Mouse (Mus musculus) T-helper 17 cell (primary cell): ENCODE measurements around the gene Gkn2.

ENCODE experiments used
- in situ Hi-C, 2 experiments: fragments of 300-600 bp; cut with MboI, MseI; formaldehyde crosslinking; loops; 1 replicate in 1 of 2; 2 replicates in 1 of 2; pipeline ENCODE4 v1.15.1; 2025; ENCODE audit warnings: high pct_unique_total_duplicates in 2 of 2

Gene Gkn2

DNA sequence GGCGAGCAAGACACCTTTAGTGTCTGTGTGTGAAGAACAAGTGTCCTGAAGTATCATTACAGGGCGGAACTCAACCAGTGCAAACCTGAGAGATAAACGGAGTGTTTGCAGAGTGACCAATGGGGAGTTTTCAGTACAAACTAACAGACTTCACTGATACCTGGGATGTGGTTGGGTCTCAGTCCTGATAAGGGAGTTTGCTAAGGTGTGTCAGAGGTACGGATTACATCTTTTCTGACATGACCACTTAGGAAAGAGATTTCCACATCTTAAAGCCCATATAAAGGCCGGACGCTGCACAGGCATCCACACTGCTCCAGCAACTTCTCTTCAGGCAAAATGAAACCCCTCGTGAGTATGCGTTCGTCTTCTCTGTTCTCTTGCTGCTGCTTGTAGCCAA, at the start of gene Gkn2:
Gene Gkn2, plus strand, starts transcription at position 301 of the 400 bp plus-strand sequence.
- in situ Hi-C loops = no loop called here

DNA sequence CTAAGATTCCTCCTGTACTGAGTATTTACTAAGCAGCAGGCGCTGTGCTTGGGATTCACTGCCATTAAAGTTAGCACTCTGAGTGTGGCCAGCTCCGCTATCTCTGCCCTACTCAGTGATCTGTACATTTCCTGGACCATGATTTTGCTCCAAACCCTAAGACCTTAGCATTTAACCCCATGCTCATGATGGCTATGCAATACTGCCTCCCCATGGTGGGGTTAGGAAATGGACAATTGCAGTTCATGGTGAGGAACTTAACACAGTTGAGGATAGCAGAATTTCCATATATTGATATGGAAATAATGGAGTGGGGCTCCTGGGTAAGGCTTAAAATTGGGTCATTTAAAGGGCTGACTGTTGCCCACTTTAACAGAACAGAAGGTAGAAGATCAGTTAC, 49.8 kb upstream of the Gkn2 start:
- in situ Hi-C loops = no loop called here

DNA sequence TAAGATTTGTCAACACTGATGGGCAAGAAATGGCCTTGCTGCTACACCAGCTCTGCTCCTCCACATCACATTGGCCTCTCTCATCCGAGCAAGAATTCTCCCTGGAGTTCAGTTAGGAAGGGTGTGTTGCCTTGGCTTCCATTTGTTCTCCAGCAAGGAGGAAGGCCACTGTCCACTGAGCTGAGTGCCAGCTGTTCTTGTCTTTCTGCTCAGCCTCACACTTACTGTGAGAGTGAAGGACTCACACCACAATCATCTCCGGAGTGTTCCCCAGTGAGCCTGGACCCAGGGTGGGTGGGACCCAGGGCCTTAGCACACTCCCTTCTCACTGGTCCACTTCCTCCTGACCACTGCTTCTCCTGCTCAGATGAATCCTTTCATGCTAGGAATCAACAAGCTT, 46.2 kb upstream of the Gkn2 start:
- in situ Hi-C loops = loop anchor here (5.0 kb wide), 1 partner anchor 225 kb away; the partner anchor contains the start of gene D6Ertd527e (in 2 of the 2)

DNA sequence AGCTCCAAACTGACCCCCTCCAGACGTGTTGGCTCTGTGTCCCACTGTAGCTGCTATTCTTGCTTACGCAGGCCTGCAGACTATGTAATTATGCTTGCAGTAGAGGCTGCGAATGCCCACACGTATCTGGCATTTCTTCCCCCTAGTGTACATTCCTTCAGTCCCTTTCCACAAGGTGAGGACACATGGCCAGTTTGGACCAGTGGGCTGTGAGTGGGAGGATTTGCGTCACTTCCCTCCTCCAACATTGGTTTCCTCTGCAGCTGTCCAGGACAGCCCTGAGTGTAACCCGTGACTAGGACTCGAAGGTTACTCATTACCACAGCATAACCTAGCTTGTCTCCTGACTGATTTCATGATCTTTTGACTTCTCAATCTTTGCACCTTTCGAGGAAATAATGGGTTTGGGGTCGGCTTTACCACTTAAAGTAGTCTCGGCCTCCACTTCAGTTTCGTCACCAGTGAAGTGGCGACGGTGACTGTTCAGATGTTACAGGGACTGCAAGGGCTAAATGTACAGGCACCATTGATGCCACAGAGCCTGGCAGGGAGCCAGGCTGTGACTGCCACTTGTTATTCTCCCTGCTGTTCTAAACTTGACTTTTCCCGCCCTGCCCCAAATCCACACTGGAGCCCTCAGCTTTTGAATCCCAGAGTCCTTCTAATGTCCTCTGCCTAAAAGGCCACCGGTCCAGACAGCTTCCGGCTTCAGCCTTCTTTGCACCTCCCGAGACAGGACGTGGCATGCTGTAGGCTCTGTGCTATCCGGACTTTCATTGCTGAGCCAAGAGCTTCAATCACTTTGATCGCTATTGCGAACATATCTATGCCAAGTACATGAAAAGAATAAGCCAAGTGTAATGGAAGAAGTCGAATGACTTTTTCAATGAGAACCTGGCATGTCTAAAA, 44.6 kb upstream of the Gkn2 start:
- in situ Hi-C loops = loop anchor here (5.0 kb wide), 1 partner anchor 226 kb away; the partner anchor contains the start of gene D6Ertd527e (in 2 of the 2)

DNA sequence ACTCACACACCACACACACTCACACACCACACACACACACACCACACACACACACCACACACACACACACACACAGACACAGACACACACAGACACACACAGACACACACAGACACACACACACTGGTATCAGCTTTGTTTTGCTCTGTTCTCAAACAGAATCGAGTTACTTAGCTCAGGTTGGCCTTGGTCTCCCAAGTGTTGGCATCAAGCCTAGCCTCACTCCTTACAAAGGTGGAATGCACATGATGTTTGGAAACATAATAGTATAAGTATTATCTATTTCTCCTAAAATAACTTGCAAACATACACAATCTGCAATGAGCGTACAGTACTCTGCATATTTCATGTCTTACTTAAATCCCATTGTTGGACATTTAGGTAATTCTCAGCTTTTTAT, 40.8 kb upstream of the Gkn2 start:
- in situ Hi-C loops = no loop called here

DNA sequence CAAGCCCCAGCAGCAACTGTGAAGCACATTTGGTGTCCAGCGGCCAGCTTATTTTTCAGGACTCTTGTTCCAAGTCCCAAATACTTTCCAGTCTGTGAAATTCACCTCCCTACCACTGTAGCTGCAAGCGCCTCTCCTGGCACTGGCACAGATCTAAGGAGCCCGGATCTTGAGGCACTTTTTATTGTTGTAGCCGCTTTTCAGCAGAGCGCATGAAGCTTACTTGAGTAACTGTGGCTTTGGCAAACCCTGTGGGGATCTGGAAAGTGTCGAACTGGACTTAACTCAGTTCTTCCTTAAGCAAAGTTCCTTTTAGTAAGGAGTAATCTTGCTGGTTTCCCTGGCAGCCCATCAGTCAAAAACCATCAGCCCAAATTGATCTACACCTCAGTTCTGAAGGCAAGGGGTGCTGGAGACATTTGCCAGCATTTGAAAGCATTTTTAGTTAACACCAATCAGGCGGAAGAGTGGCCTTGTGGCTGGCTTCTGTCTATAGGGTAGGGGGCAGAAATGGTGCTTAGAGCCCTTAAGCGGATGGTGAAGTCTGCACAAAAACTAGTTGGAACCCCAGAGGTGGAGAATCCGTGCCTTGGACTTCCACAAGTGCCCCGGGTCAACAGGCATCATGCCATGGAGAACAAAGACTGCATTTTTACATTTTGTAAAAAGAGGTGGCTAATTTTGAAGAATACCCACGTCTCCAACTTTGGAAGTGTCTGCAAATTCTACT, 38.6 kb upstream of the Gkn2 start:
- in situ Hi-C loops = no loop called here

DNA sequence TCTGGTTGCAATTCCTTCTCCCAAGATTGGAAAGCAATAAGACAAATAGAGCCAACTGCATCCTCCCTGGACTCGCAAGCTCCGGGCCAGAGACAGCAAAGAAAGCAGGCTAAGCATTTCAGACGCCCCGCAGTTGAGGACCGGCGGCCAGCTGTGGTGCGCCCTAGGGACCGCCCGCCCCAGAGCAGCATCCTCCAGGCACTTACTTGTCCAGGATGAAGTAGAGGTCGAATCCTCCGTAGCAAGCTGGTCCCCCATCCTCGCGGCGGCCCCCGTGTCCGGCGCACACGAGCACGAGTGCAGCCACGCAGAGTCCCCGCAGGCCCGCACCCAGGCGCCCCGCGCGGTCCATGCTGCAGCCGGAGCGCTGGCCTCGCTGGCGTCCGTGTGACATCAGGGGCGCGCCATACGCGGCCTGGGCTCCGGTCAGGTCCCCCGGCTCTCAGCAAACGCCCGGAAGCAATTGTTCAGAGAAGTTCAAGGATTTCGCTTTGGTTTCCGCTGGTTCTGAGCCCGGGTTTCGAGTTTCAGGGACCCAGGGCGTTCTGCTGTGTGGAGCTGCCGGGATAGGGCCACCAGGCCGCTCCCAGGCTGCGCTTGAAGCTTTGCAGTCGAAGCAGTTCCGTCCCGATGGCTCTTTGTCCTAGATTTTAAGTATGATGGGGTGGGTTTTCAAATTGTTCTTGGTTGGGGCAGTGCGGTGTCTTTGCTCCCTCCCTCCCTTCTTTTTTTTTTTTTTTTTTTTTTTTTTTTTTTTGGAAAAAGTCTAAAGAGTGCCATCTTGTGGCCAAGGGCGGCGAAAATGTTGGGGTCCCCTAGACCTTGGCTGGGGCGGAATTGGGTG, 37.8 kb upstream of the Gkn2 start, which contains the start of gene Antxr1:
Gene Antxr1, minus strand, starts transcription at position 731 of the 844 bp plus-strand sequence.
- in situ Hi-C loops = no loop called here

DNA sequence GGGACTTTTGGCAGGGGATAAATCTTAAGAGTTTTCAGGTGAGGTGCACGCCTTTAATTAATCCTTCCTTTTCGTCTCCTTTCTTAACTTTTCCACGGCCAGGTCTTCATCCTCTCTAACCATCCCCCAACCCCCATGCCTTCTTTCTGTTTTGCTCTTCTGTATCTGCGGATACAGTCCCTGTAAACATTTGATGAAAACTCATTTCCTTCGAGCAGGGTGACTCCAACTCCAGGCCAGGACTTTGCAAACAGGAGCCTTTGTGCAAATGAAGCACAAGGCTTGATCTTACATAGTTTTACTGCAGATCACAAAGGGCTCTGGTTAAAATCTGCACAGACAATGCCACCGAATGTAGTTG, 37.2 kb upstream of the Gkn2 start:
- in situ Hi-C loops = no loop called here

DNA sequence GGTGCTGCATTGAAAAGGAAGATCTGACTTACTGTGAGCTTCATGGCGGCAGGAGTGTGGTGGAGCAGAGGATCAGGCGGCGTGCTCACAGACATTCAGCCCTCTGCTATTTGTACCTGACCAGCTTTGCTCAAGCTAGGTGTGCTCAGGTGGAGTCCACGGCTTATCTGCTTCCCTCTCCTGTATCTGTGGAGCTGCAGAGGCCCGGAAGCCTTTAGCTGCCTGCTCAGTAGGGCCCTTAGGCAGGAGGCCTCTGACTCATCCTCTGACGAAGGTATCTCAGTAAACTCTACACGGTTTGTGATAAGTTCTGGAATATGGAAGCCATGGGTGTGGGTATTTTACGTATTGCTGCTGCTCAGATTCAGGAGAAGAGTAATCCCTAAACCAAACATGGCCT, 22.3 kb upstream of the Gkn2 start, which contains the start of gene Gkn1:
Gene Gkn1, minus strand, starts transcription at position 114 of the 400 bp plus-strand sequence.
- in situ Hi-C loops = no loop called here

DNA sequence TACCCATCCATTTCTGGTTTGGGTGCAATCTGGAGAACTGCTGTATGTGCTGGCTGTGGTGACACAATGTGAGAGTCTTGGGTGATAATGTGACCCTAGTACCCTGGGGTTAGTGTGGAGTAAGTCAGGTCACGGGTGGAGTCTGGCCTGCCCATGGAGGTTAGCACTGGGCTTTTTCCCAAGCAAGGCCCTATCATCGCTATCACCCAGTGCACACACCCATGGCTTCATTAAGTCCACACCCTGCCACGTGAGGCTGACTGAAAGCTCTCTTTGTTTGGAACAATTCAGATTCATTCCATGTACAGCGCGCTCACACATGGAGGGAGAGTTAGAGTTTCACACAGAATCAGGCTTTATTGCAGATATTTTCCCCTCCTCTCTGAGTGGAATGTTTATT, 18.7 kb upstream of the Gkn2 start:
- in situ Hi-C loops = no loop called here

DNA sequence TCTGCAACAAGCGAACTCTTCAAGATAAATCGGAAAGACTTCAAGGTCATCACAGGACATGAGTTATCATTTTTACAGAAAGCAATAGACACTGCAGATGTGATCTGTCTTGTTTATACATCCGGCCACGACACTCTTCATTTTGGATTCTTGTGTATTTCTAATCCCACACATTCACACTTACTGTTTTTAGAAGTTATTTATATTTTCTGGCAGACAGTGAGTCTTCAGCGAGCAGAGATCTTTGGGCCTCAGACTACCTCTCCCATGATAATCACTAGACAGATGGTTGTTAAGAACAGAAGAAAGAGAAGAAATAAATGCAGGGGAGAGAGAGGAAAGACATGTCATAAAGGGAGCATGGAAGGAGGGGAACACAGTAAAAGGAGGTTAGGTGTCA, 3.9 kb upstream of the Gkn2 start:
- in situ Hi-C loops = no loop called here

DNA sequence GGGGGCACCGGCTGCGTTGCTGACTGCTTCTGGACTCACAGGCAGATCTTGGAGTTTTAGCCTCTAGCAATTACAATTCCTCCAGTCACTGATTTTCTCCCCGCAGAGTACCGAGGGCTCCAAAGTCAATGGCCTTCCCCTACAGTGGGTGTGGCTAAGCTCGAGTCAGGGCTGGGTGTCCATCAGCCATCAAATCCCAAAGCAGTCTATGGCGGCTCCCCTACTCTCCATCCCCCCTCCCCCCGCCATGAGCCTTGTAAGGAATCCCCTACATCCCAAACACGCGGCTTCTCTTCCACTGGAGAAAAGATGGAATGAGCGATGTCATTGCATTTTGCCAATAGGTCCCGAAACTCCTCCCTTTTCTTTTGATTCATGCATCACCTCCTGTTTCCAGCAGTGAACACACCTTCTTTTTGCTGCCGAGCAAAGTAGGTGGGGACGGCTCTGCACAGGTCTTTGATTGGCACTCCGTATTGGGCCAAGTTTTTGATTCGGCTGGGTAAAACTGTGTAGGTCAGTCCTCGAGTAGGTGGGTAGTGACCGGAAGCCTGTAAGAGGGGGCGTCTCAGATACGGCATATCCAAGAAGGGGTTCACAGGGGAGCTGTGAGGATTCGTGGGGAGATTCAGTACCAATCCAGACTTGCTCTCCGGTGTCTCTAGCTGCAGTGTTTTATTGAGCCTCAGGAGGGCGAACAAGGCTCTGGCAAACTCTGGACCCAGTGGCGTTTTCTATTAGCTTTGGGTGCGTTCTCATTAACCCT, 11.0 kb downstream of the Gkn2 start:
- in situ Hi-C loops = no loop called here

DNA sequence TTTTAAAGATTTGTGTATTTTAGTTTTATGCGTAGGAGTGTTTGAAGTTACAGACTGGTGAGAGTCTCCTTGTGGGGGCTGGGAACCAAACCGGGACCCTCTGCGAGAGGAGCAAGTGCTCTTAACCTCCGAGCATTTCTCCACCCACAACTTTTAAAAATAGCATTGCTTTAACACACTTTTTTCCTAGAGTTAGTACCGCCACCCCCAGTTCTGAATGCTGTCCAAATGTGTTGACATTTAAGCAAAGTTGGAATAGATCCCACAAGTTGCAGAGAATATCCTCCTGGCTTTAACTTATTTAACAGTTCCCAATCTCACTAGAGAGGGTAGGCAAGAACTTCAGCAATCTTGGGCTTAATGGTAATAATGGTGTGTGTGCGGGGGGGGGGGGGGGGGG, 11.6 kb downstream of the Gkn2 start:
- in situ Hi-C loops = no loop called here

DNA sequence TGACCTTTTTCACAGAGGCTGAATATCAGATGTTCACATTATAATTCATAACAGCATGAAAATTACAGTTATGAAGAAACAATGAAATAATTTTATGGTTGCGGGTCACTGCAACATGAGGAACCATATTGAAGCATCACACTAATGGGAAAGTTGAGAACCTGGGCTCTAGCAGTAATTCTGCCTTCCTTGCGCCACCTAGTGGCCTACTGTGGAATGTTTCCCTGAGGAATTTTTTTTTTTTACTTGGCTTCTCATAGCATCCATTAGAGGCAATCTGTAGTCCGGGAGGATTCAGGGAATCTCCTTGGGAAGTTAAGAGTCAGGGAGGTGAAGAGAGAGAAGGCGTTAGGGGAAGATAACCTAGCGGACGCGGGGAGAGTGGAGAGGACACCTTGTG, 13.0 kb downstream of the Gkn2 start:
- in situ Hi-C loops = no loop called here

DNA sequence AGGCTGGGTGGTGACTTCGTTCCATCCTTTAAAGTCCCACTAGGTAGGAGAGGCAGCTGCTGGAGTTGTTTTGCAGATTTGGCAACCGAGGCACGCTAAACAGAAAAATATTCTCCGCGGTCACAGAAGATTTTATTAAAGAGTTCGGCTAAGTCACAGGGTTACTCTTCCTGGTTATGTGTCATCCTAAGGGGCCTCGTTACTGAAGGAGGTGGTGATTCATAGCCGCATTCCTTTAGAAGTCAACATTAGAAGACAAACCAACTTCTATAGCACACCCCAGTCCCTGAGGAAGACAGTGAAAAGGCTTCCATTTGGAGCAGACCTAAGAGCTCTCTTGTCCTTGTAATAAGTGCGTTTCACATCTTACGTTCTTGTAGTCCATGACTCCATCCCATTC, 13.5 kb downstream of the Gkn2 start:
- in situ Hi-C loops = no loop called here

DNA sequence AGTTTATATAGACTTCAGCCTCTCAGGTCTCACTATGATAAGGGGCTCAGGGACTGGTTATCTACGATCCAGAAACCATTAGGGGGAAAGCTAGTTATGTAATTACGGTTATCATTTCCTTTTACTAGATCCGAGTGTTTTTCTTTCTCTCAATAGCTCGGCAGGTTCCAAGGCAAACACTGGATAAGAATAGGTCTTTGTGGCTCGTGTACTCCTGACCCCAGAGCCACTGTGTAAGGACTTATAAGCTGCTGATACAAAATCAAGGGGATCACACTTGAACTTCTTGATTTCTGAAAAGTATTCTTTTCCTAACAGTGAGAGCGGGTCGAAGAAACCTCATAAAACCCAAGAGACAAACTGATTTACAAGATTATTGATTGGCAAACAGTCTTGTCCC, 15.7 kb downstream of the Gkn2 start, which contains the start of gene Gkn3:
Gene Gkn3, minus strand, starts transcription at position 59 of the 400 bp plus-strand sequence.
- in situ Hi-C loops = no loop called here

DNA sequence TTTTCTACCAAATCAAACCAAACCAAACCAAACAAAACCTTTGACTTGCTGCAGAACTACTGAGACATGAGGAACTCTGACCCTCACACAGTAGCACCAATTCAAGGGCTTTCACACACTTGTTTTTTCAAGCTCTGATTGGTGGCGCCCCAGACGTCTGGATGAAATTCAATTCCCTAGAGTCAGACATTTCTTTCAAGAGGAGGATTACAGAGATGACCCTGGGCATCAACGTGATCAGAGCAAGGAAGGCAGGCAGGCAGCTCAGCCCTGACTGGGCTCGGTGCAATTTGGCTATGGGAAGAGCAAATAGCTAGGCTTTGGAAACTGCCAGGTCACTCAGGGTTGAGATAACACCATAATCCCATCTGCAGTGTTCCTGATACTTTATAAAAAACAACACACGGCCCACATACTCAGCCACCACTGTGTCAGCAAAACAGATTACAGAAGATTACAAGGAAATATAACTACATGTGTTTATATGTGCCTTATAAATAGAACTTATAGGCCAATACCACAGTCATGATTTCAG, 16.4 kb downstream of the Gkn2 start:
- in situ Hi-C loops = no loop called here

DNA sequence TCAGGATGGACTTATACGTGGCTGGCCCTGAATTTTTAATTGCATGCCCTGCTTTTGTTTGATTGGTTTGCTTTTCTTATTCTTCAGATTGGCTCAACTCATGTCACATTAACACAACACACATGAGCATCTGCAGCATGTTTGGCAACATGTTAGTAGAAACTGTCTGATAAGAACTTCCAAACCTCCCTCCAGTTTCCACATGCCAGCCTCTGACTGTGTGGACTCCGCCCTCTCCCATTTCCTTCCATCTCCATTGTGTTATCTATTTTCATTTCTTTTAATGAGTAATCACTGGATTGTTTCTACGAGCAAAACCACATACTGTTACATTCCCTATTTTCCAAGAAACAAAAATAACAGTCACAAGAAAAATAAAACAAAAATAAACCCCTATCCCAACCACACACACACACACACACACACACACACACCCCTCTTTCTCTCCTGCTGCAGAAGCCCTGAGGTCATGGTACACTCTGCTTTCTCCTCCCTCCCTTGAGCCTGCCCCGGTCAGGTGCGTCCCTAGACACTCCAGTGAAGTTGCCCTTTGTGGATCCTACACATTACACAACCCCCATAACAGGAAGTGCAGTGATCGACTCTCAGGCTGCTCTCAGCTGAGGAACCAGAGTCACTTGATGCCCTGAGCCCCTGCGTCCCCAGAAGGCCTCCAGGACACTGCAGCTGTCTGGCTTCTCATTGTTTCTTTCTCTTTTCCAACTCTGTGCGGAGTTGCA, 20.5 kb downstream of the Gkn2 start:
- in situ Hi-C loops = no loop called here

DNA sequence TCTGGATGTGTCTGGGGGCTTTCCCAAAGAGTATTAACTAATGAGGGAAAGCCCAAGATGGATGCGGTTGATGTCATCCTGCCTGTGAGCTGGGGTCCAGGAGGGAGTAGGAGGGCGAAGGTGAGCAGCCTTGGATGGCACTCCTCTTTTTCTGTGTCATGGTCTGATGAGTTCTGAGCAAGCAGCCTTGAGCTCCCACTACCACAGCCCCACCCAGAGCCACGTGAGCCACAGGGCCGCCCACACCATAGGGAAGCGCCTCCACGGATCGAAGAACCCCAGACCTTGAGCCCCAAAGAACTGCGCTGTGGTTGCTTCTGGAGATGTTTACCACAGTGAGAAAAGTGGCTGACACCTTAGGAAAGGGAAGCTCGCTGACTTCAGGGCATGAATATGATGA, 21.6 kb downstream of the Gkn2 start:
- in situ Hi-C loops = loop anchor here (5.0 kb wide), 1 partner anchor 58 kb away; no protein-coding TSS in a partner anchor

DNA sequence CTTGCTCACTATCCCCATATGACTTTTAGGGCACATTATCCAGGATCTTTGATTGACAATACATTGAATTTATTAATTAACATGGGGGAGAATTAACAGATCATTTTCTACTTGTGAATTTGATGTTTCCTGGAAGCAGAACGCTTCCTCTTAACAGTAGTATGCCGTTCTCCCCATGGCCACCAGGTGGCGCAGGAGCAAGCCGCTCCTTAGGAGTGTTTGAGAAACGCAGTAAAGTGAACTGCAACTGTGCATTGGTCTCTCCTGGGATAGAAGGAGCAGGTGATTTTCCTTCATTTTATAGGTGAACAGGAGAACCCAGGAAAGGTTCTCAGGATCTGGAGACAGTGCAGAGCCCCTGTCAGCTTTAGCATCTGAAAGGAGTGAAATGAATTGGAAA, 26.0 kb downstream of the Gkn2 start:
- in situ Hi-C loops = loop anchor here (5.0 kb wide), 1 partner anchor 53 kb away; no protein-coding TSS in a partner anchor
